Mouse (Mus musculus) bone marrow macrophage, adult 2 months (primary cell): ENCODE results near the gene Aff3. TPM values are rescaled to one million over a fixed set of nuclear protein-coding genes. Genes with fewer than 3 reads are reported as not detected.

Experiments used
- H3K27ac ChIP-seq: 2 replicates; pipeline ENCODE4 v1.5.1; 2012; ENCODE audit warnings: low read depth, low read length; ENCODE audit not compliant: insufficient read depth
- H3K4me1 ChIP-seq: 2 replicates; pipeline ENCODE4 v1.6.1; 2012; ENCODE audit warnings: low read length; ENCODE audit not compliant: control insufficient read depth, insufficient read depth
- H3K4me3 ChIP-seq: 2 replicates; pipeline ENCODE4 v1.5.1; 2012; ENCODE audit warnings: mild to moderate bottlenecking, low read length, moderate library complexity; ENCODE audit not compliant: insufficient read depth
- CTCF ChIP-seq: IDR thresholded peaks from 2 replicates; pipeline ENCODE4 v1.5.1; 2012; ENCODE audit warnings: low read depth, mild to moderate bottlenecking, low read length, moderate library complexity
- POLR2A ChIP-seq: IDR thresholded peaks from 2 replicates; pipeline ENCODE4 v1.6.1; 2012; ENCODE audit warnings: mild to moderate bottlenecking, low read depth, low read length, borderline replicate concordance
- polyA plus RNA-seq: library from polyadenylated mRNA; stranded (reverse); fragments of >200 nt; gene quantifications from 2 replicates; pipeline ENCODE4 v1.2.4, GENCODE M21; 2012; ENCODE audit not compliant: missing spikeins, insufficient read depth, insufficient read length

Gene Aff3
- polyA plus RNA-seq, 1 experiment = not detected

DNA sequence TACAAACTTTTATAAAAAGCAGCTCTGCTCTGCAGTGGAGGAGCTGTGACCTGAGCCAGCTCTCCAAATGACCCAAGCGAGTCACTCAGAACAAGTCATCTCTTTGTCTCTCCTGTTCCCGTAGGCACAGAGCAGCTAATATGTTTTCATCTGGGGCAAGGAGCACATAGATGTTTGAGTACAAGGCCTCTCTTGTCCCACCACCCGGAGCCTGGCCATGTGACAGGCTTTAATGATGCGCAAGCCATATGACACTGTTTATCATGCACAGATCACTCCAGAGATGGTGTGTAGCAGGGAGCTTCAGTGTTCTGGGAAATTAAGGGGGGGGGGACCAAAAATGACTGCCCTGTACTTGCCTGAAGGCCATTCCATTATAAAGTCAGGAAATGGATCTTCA lies 262.9 kb downstream of the Aff3 start:
- no peak overlapping the region for H3K4me3 ChIP-seq
- no peak overlapping the region for H3K27ac ChIP-seq
- TF ChIP-seq CTCF (no peak), POLR2A (no peak)
- no peaks in the 10 kb centered on the region for H3K4me1 ChIP-seq

GRCm38 (mm10) chr1:38399269-38399668 lies 265.5 kb downstream of the Aff3 start:
- no peaks in the 10 kb centered on the region for H3K4me1 ChIP-seq
- H3K4me3 ChIP-seq = no peak overlapping the region
- no peak overlapping the region for H3K27ac ChIP-seq
- TF ChIP-seq CTCF = no peak

DNA sequence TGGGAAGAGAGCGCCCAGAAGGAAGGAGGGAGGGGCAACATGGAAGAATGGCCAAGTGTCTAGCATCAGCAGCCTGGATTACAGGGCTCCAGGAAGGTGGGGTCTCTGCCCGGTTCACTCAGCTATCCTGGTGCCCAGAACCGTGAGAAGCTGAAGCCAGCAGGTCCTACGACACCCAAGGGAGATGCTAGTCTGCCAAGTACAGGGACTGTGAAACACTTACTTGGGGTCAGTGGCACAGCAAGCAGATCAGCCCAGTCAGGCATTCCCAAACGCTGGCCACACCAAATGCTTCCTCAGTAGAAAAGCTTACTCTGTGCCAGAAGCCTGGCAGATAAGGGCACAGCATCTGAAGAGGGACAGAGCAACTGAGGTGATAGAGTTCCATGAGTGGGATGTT lies 266.2 kb downstream of the Aff3 start:
- Histone ChIP-seq H3K27ac (no peak overlapping the region), H3K4me3 (no peak overlapping the region), H3K4me1 (no peaks in the 10 kb centered on the region)
- TF ChIP-seq CTCF (no peak), POLR2A (no peak)

DNA sequence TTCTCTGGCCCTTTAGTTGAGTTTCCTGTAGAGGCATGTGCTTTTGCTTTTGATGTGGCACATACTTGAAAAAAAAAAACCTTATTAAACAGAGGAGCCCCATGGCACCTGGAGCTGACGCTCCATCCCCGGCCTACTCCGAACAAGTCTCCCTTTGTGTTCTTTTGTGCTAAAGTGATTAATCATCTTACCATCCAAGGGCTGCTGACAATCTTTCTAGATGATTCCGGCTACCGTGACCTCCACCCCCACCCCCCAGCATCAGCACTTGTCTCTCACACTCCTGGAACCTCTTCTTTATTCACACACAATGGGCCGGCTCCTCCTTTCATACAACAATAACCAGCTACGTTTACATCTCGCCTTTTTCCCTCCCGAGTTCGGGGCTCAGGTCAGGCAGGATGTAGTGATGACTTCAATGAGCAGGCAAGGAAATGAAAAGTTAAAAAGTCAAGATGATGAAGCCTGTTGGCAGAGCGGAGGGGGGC lies 269.5 kb downstream of the Aff3 start:
- no peaks in the 10 kb centered on the region for H3K4me1 ChIP-seq
- TF ChIP-seq CTCF = no peak
- no peak for TF ChIP-seq POLR2A
- H3K27ac ChIP-seq = no peak overlapping the region
- no peak overlapping the region for H3K4me3 ChIP-seq

GRCm38 (mm10) chr1:38394493-38394892 lies 270.3 kb downstream of the Aff3 start:
- no peak for TF ChIP-seq POLR2A
- TF ChIP-seq CTCF = no peak
- H3K4me1 ChIP-seq = no peaks in the 10 kb centered on the region
- H3K27ac ChIP-seq = no peak overlapping the region
- no peak overlapping the region for H3K4me3 ChIP-seq

DNA sequence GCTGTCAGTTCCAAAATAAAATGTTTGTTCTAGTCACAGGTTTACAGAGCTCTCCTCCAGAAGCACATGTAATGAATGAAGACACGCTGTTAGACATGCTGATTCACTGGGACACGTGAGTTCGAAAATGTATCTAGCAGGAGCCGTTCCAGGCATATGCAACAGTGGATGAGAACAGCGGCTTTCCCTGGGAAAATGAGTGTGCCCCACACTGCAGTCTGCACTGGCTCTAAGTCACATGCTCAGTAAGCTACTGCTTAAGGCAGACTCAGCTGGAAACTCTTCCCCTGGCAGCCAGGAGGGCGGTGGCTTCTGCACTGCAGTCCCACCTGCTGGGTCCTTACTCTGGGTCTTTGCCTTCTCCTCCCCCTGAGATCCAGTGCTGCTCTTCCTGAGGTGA lies 271.2 kb downstream of the Aff3 start:
- Histone ChIP-seq H3K4me1 (no peaks in the 10 kb centered on the region), H3K4me3 (no peak overlapping the region), H3K27ac (no peak overlapping the region)
- TF ChIP-seq CTCF (no peak), POLR2A (no peak)

DNA sequence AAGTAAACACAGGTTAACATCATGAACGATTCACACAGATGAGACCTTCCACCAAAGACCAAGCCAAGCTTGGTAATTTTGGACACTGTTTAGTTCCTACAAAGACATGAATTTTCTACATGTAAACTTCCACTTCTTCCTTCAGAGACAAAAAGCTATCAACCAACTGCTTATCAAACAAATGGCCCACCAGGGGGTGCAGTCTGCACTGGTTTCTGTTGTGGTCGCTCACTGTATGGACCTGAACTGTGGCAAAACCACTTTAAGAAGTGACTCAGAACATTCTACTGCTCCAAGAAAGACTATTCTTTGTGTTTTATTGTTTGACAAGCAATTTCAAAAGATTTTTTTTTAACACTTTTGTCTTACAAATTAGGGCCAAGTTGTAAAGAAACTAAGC lies 271.8 kb downstream of the Aff3 start:
- no peaks in the 10 kb centered on the region for H3K4me1 ChIP-seq
- no peak overlapping the region for H3K27ac ChIP-seq
- no peak for TF ChIP-seq POLR2A
- no peak for TF ChIP-seq CTCF
- H3K4me3 ChIP-seq = no peak overlapping the region

GRCm38 (mm10) chr1:38390886-38391249 lies 273.9 kb downstream of the Aff3 start:
- no peak overlapping the region for H3K27ac ChIP-seq
- no peak for TF ChIP-seq POLR2A
- TF ChIP-seq CTCF = no peak
- no peaks in the 10 kb centered on the region for H3K4me1 ChIP-seq
- H3K4me3 ChIP-seq = no peak overlapping the region

GRCm38 (mm10) chr1:38390235-38390885 lies 274.4 kb downstream of the Aff3 start:
- TF ChIP-seq CTCF = no peak
- TF ChIP-seq POLR2A = no peak
- Histone ChIP-seq H3K4me1 (no peaks in the 10 kb centered on the region), H3K4me3 (no peak overlapping the region), H3K27ac (no peak overlapping the region)

DNA sequence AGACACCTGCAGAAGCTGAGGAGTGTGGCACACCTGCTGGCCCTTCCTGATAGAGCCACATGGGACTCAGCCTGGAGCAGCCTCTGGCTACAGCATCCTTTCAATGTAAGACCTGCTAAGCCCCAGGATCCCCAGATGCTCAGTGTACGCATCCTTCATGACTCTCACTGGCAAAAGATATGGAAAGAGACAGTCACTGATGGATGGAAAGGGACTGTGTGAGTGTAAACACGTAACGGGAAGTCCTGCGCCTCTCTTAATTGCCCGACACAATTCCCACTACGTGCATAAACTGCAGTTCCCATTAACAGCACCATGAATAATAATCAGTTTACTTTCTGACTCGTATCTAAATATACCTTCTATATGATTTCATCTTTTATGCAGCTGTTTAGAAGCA lies 275.2 kb downstream of the Aff3 start:
- H3K27ac ChIP-seq = no peak overlapping the region
- no peaks in the 10 kb centered on the region for H3K4me1 ChIP-seq
- H3K4me3 ChIP-seq = no peak overlapping the region
- TF ChIP-seq POLR2A (no peak), CTCF (no peak)

GRCm38 (mm10) chr1:38388466-38388865 lies 276.3 kb downstream of the Aff3 start:
- H3K4me3 ChIP-seq = no peak overlapping the region
- H3K4me1 ChIP-seq = no peaks in the 10 kb centered on the region
- no peak overlapping the region for H3K27ac ChIP-seq
- TF ChIP-seq CTCF (no peak), POLR2A (no peak)
